Mouse (Mus musculus): ENCODE results near the gene Glg1.

DNA sequence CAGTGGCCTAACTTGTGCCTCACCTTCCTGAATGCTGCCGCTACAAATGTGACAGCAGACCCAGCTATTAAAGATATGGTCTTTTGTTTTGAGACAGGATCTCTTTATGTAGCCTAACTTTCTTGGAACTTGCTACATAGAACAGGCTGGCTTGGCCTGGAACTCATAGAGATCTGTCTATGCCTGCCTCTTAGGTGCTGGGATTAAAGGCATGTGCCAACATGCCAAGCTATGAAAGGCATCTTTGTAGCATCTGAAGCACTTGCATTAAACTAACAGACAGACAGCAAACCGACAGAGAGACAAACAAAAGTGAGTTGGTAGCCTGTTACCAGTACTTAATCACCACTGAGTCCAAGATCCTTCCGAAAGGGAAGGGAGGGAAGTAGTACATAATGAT lies 23.1 kb upstream of the Glg1 start:
- TF ChIP-seq CTCF (IDR thresholded peaks at IDR 0.05; ENCODE audit: low read depth) (no peak), EP300 (IDR thresholded peaks at IDR 0.05; ENCODE audit: low read depth) (no peak)
